Mouse (Mus musculus) C2C12 (cell line): Measurements from ENCODE around the gene Ddx10.

Experiments used
- CEBPB ChIP-seq: IDR thresholded peaks from one replicate; pipeline ENCODE4 v1.6.1; 2011; ENCODE audit warnings: low read depth, mild to moderate bottlenecking, control low read depth, moderate library complexity
- CTCF ChIP-seq: IDR thresholded peaks from one replicate; pipeline ENCODE4 v1.5.1; 2011; ENCODE audit not compliant: control insufficient read depth, insufficient read depth, insufficient read length
- FOSL1 ChIP-seq: IDR thresholded peaks from one replicate; pipeline ENCODE4 v1.8.0; 2011; ENCODE audit warnings: mild to moderate bottlenecking, low read length; ENCODE audit not compliant: poor library complexity, insufficient read depth, severe bottlenecking
- MAX ChIP-seq: IDR thresholded peaks from one replicate; pipeline ENCODE4 v1.6.1; 2011; ENCODE audit warnings: mild to moderate bottlenecking, control low read depth
- USF1 ChIP-seq: IDR thresholded peaks from one replicate; pipeline ENCODE4 v1.6.1; 2011; ENCODE audit warnings: low read depth, mild to moderate bottlenecking, control low read depth, moderate library complexity

GRCm38 (mm10) chr9:53278997-53279396 is 31.1 kb upstream of the Ddx10 start:
- TF ChIP-seq CTCF (no peak), USF1 (no peak), CEBPB (peak; percentile 4), MAX (no peak), FOSL1 (no peak)
